Mouse (Mus musculus) CH12.LX (cell line): ENCODE data around the gene Dlg2. TPM values are rescaled to one million over a fixed set of nuclear protein-coding genes. Genes with fewer than 3 reads are reported as not detected.

Experiments
- DNase-seq: peaks from one replicate; pipeline ENCODE4 v3.0.0-alpha.2; 2013; ENCODE audit errors: extremely low read depth
- H3K27ac ChIP-seq: 2 replicates; pipeline ENCODE4 v1.5.1; 2012; ENCODE audit warnings: low read depth, mild to moderate bottlenecking, control low read depth, moderate library complexity; ENCODE audit not compliant: insufficient read depth
- H3K27me3 ChIP-seq: replicated peaks from 2 replicates; pipeline ENCODE3; 2012; ENCODE audit warnings: inconsistent platforms
- H3K36me3 ChIP-seq, 2 experiments: replicated peaks in 1 of 2; 2 replicates each; pipeline versions ENCODE3 to v1.6.1; 2012; ENCODE audit warnings: inconsistent platforms in 1 of 2, low read length in 1 of 2, mild to moderate bottlenecking in 1 of 2, mixed read lengths in 1 of 2, moderate library complexity in 1 of 2; ENCODE audit not compliant: control insufficient read depth in 1 of 2, insufficient read depth in 1 of 2
- H3K4me1 ChIP-seq, 2 experiments: 2 replicates each; pipeline ENCODE4 v1.6.1; 2012; ENCODE audit warnings: inconsistent platforms in 1 of 2, moderate library complexity in 1 of 2; ENCODE audit not compliant: insufficient read depth in 2 of 2, control insufficient read depth in 1 of 2
- H3K4me2 ChIP-seq: 2 replicates; pipeline ENCODE4 v1.6.1; 2012; ENCODE audit warnings: low read depth, mild to moderate bottlenecking, control low read depth; ENCODE audit not compliant: poor library complexity, insufficient read depth, severe bottlenecking
- H3K4me3 ChIP-seq, 3 experiments: fragments of 150-350 bp in 1 of 3; sonication (generic) in 1 of 3; replicated peaks in 1 of 3; 2 replicates each; pipeline versions ENCODE3 to v1.5.1; 2011 to 2012; ENCODE audit warnings: low read depth in 2 of 3, low read length in 2 of 3, mild to moderate bottlenecking in 2 of 3, moderate library complexity in 2 of 3, control low read depth in 1 of 3, improper control_type of control experiment in 1 of 3, inconsistent platforms in 1 of 3, mixed read lengths in 1 of 3; ENCODE audit not compliant: poor library complexity in 1 of 3
- H3K79me2 ChIP-seq: replicated peaks from 2 replicates; pipeline ENCODE4 v1.6.1; 2012; ENCODE audit warnings: mild to moderate bottlenecking, moderate library complexity; ENCODE audit not compliant: control insufficient read depth, poor library complexity, insufficient read depth, severe bottlenecking; ENCODE audit errors: extremely low read depth
- H3K9ac ChIP-seq: 2 replicates; pipeline ENCODE4 v1.6.1; 2012; ENCODE audit warnings: low read depth, mild to moderate bottlenecking, control low read depth, moderate library complexity; ENCODE audit not compliant: insufficient read depth
- H3K9me3 ChIP-seq: replicated peaks from 2 replicates; pipeline ENCODE3; 2012; ENCODE audit warnings: low read length, inconsistent platforms, mixed read lengths
- CHD1 ChIP-seq: IDR thresholded peaks from 2 replicates; pipeline ENCODE4 v1.6.1; 2012; ENCODE audit warnings: low read depth, low read length, improper control_type of control experiment, inconsistent platforms
- CHD2 ChIP-seq: IDR thresholded peaks from 2 replicates; pipeline ENCODE4 v1.6.1; 2011; ENCODE audit warnings: low read length, improper control_type of control experiment
- CTCF ChIP-seq, 2 experiments: IDR thresholded peaks in 1 of 2; conservative IDR thresholded peaks in 1 of 2; 2 replicates each; pipeline ENCODE4 v1.5.1; 2011 to 2012; ENCODE audit warnings: low read depth in 2 of 2, low read length in 2 of 2, improper control_type of control experiment in 1 of 2, inconsistent platforms in 1 of 2, mild to moderate bottlenecking in 1 of 2, moderate library complexity in 1 of 2
- E2F4 ChIP-seq: IDR thresholded peaks from 2 replicates; pipeline ENCODE4 v1.6.1; 2011; ENCODE audit warnings: low read depth, low read length, improper control_type of control experiment; ENCODE audit not compliant: insufficient replicate concordance
- ELF1 ChIP-seq: IDR thresholded peaks from 2 replicates; pipeline ENCODE4 v1.6.1; 2014; ENCODE audit warnings: low read depth, mild to moderate bottlenecking, inconsistent platforms, low read length, improper control_type of control experiment
- GABPA ChIP-seq: IDR thresholded peaks from 2 replicates; pipeline ENCODE4 v1.6.1; 2012; ENCODE audit warnings: low read depth, low read length, improper control_type of control experiment, inconsistent platforms; ENCODE audit not compliant: insufficient replicate concordance
- HCFC1 ChIP-seq: IDR thresholded peaks from 2 replicates; pipeline ENCODE4 v1.6.1; 2012; ENCODE audit warnings: low read depth, mild to moderate bottlenecking, inconsistent platforms, low read length, improper control_type of control experiment
- IRF4 ChIP-seq: IDR thresholded peaks from 2 replicates; pipeline ENCODE4 v1.6.1; 2014; ENCODE audit warnings: low read depth, mild to moderate bottlenecking, inconsistent platforms, low read length, improper control_type of control experiment
- JUN ChIP-seq: IDR thresholded peaks from 2 replicates; pipeline ENCODE4 v1.6.1; 2011; ENCODE audit warnings: low read depth, mild to moderate bottlenecking, low read length, improper control_type of control experiment, moderate library complexity; ENCODE audit not compliant: insufficient read depth
- MAX ChIP-seq: IDR thresholded peaks from 2 replicates; pipeline ENCODE4 v1.6.1; 2011; ENCODE audit warnings: low read length, improper control_type of control experiment
- MAZ ChIP-seq: IDR thresholded peaks from 2 replicates; pipeline ENCODE4 v1.6.1; 2012; ENCODE audit warnings: low read depth, mild to moderate bottlenecking, inconsistent platforms, low read length, improper control_type of control experiment, moderate library complexity
- MEF2A ChIP-seq: IDR thresholded peaks from 2 replicates; pipeline ENCODE4 v1.6.1; 2014; ENCODE audit warnings: low read depth, mild to moderate bottlenecking, inconsistent platforms, low read length, improper control_type of control experiment, borderline replicate concordance
- MXI1 ChIP-seq: IDR thresholded peaks from 2 replicates; pipeline ENCODE4 v1.6.1; 2011; ENCODE audit warnings: mild to moderate bottlenecking, low read depth, low read length, improper control_type of control experiment
- NRF1 ChIP-seq: IDR thresholded peaks from 2 replicates; pipeline ENCODE4 v1.6.1; 2014; ENCODE audit warnings: low read depth, mild to moderate bottlenecking, inconsistent platforms, low read length, improper control_type of control experiment, moderate library complexity
- PAX5 ChIP-seq: IDR thresholded peaks from 2 replicates; pipeline ENCODE4 v1.6.1; 2012; ENCODE audit warnings: low read length, inconsistent platforms, mixed read lengths
- POLR2A ChIP-seq: IDR thresholded peaks from 2 replicates; pipeline ENCODE4 v1.6.1; 2011; ENCODE audit warnings: low read depth, mild to moderate bottlenecking, improper control_type of control experiment, low read length
- SMC3 ChIP-seq: IDR thresholded peaks from 2 replicates; pipeline ENCODE4 v1.6.1; 2011; ENCODE audit warnings: low read depth, low read length, improper control_type of control experiment
- TBP ChIP-seq: conservative IDR thresholded peaks from 2 replicates; pipeline ENCODE4 v1.6.1; 2011; ENCODE audit warnings: low read depth, low read length, improper control_type of control experiment
- TCF12 ChIP-seq: IDR thresholded peaks from 2 replicates; pipeline ENCODE4 v1.6.1; 2014; ENCODE audit warnings: low read depth, mild to moderate bottlenecking, inconsistent platforms, low read length, improper control_type of control experiment
- USF1 ChIP-seq: IDR thresholded peaks from 2 replicates; pipeline ENCODE4 v1.6.1; 2014; ENCODE audit warnings: low read depth, mild to moderate bottlenecking, inconsistent platforms, low read length, improper control_type of control experiment
- USF2 ChIP-seq: conservative IDR thresholded peaks from 2 replicates; pipeline ENCODE4 v1.6.1; 2011; ENCODE audit warnings: low read depth, low read length, improper control_type of control experiment
- ZC3H11A ChIP-seq: IDR thresholded peaks from 2 replicates; pipeline ENCODE4 v1.6.1; 2012; ENCODE audit warnings: low read depth, mild to moderate bottlenecking, inconsistent platforms, low read length, improper control_type of control experiment
- ZNF384 ChIP-seq: IDR thresholded peaks from 2 replicates; pipeline ENCODE4 v1.6.1; 2012; ENCODE audit warnings: low read depth, low read length, improper control_type of control experiment, inconsistent platforms
- dilution Hi-C: fragments of 300-500 bp; cut with MboI; formaldehyde crosslinking; loops from 2 replicates; pipeline ENCODE4 v1.14.3; 2020; ENCODE audit warnings: low sequenced_read_pairs; ENCODE audit not compliant: extremely low pct_unique_long_range_greater_than_20kb, extremely low pct_ligation_motif_present
- in situ Hi-C: fragments of 300-500 bp; cut with MboI; formaldehyde crosslinking; loops from 3 replicates; pipeline ENCODE4 v1.14.3; 2019; ENCODE audit warnings: low sequenced_read_pairs, low pct_ligation_motif_present, low pct_unique_long_range_greater_than_20kb, mixed read lengths
- polyA plus RNA-seq: library from polyadenylated mRNA; unstranded; fragments of >175 nt; gene quantifications from 2 replicates; pipeline ENCODE4 v1.2.1, GENCODE M21; 2012; ENCODE audit warnings: low read depth; ENCODE audit not compliant: insufficient read length
- total RNA-seq, 2 experiments: library from RNA; depleted of rRNA; stranded (reverse); fragments of 300-350 nt in 1 of 2; fragments of >200 nt in 1 of 2; gene quantifications; 2 replicates each; pipeline ENCODE4 v1.2.3; 2012 to 2014

Dlg2 gene
- total and polyA plus RNA-seq, 3 experiments, result 0.36 TPM; not detected in 2

DNA sequence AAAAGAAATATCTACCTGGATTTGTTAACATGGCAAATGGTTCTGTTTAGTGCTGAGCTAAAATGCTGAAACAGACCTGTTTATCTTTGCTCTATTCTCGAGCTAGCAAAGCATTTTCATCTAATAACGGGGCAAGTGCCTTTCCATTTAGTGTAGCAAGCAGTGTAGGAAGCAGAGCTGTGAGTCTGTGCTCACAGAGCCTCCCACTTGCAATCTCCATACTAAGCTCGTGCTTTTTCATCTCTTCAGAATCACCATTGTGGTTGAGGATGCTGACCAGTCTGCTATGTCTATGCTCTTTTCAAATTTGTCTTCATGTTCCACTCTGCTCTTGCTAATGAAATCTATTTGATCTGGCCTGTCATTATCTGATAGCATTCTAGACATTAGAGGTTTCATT is 1002.7 kb downstream of the Dlg2 start:
- Histone ChIP-seq H3K4me2 (no peak overlapping the region), H3K9ac (no peak overlapping the region), H3K4me1 (peaks cover 0 to 11% of the 10 kb centered on the region in 2 experiments; a peak in 2 of 4 replicates), H3K4me3 (no peak overlapping the region), H3K79me2 (no peaks in the 10 kb centered on the region), H3K9me3 (no peaks in the 10 kb centered on the region), H3K27ac (no peak overlapping the region), H3K27me3 (no peaks in the 10 kb centered on the region), H3K36me3 (no peaks in the 10 kb centered on the region)
- TF ChIP-seq CHD2 (no peak), HCFC1 (no peak), JUN (no peak), USF1 (no peak), ELF1 (no peak), USF2 (no peak), CHD1 (no peak), MAX (no peak), PAX5 (no peak), ZNF384 (no peak), IRF4 (no peak), ZC3H11A (no peak), MXI1 (no peak), SMC3 (no peak), MEF2A (no peak), MAZ (no peak), E2F4 (no peak), TCF12 (no peak)
- dilution Hi-C loops (no loop called here), in situ Hi-C loops (loop anchor here (25.0 kb wide), 1 partner anchor 108 kb away; no protein-coding TSS in a partner anchor)
- no peak for DNase-seq

GRCm38 (mm10) chr7:91481574-91482197 is 1005.2 kb downstream of the Dlg2 start:
- dilution Hi-C loops, result no loop called here
- H3K4me3 ChIP-seq, result no peak overlapping the region
- H3K9ac ChIP-seq, result no peak overlapping the region
- TF ChIP-seq SMC3, result no peak
- TF ChIP-seq ZC3H11A, result no peak
- TF ChIP-seq NRF1, result no peak
- no peak for TF ChIP-seq POLR2A
- TF ChIP-seq GABPA, result no peak
- TF ChIP-seq PAX5, result no peak
- no peak for TF ChIP-seq CTCF (conservative IDR thresholded peaks at IDR 0.05 in 1 of 2, IDR thresholded peaks at IDR 0.05 in 1 of 2; ENCODE audit: low read depth in 2 of 2, low read length in 2 of 2)
- no peak for TF ChIP-seq IRF4
- no peak for TF ChIP-seq TBP
- TF ChIP-seq MAX, result no peak
- TF ChIP-seq MEF2A, result no peak
- TF ChIP-seq, all 38 proteins: peak for 0
- H3K27me3 ChIP-seq, result no peaks in the 10 kb centered on the region
- H3K36me3 ChIP-seq, result no peaks in the 10 kb centered on the region
- in situ Hi-C loops, result loop anchor here (25.0 kb wide), 1 partner anchor 106 kb away; no protein-coding TSS in a partner anchor
- H3K4me1 ChIP-seq, result no peaks in the 10 kb centered on the region
- DNase-seq, result no peak
- no peaks in the 10 kb centered on the region for H3K9me3 ChIP-seq
- H3K4me2 ChIP-seq, result no peak overlapping the region
- no peak overlapping the region for H3K27ac ChIP-seq
- H3K79me2 ChIP-seq, result no peaks in the 10 kb centered on the region
